Mouse (Mus musculus): ENCODE measurements at regions not wholly inside any gene's neighbourhood (a gene's known extent, or its start where the extent isn't known, plus 50 kb on each side); places are given as distances from the start of the nearest gene placed in this dataset.
"Not testable (repeated sequence)": the region's sequence is repeated elsewhere in the genome, so short reads cannot be mapped to it uniquely, and the experiment has no call there.

DNA sequence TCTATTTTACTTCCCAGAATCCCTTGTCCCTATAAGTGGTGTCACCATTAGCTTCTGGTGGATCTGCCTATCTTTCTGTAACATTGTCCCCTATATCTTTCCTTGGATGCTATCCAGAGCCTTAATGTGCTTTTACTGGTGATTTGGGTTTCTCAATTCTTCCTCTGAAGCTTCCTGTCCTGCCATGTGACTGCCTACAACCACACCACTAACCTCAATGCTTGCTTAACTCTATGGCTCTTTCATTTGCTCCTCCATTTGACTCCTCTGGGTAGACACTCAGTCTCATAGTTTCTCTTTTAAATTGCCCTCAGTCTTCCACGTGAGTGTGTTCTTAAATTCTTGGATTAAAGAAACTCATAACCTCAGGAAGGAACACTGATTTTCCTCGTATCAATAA, 181.4 kb upstream of the Akr1e1 start:
- no peak for DNase-seq
- Histone ChIP-seq H3K27ac (ENCODE audit: control insufficient read depth, insufficient read depth, low read length) (no peak overlapping the region), H3K4me1 (replicated peaks; ENCODE audit: control insufficient read depth, insufficient read depth, low read length) (no peaks in the 10 kb centered on the region), H3K27me3 (ENCODE audit: control insufficient read depth, insufficient read depth, low read length) (no peaks in the 10 kb centered on the region), H3K4me3 (ENCODE audit: control insufficient read depth, insufficient read depth, low read length) (no peak overlapping the region), H3K36me3 (ENCODE audit: control insufficient read depth, insufficient read depth, low read length) (no peaks in the 10 kb centered on the region)
- no peak for TF ChIP-seq CTCF (IDR thresholded peaks at IDR 0.05; ENCODE audit: borderline replicate concordance, control insufficient read depth, extremely low read depth, insufficient read depth, low read length, poor library complexity)
- 70% methylated on average over 2 of the region's 2 CpGs for WGBS

DNA sequence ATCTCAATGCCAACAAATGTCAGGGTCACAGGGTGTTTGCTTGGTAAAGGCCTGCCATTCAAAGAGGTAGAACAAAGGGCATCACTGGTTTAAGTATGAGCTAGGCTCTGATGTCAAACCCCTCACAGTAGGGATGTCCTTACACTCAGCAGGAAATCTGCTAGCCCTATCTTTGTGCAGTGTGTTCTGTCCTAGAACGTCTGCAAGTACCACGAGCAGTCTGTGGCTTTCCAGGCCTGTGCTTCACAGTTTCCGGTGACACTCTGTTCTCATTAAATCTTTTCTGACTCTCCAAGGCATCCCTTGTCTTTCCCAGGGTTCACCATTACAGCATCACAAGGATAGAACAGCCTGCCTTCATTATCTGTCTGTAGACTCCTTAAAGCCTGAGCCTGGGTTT, 174.3 kb upstream of the Akr1e1 start:
- WGBS: 49% methylated on average over 3 of the region's 3 CpGs
- Histone ChIP-seq H3K27ac (ENCODE audit: control insufficient read depth, insufficient read depth, low read length) (no peak overlapping the region), H3K36me3 (ENCODE audit: control insufficient read depth, insufficient read depth, low read length) (no peaks in the 10 kb centered on the region), H3K4me1 (replicated peaks; ENCODE audit: control insufficient read depth, insufficient read depth, low read length) (no peaks in the 10 kb centered on the region), H3K4me3 (ENCODE audit: control insufficient read depth, insufficient read depth, low read length) (no peak overlapping the region), H3K27me3 (ENCODE audit: control insufficient read depth, insufficient read depth, low read length) (no peaks in the 10 kb centered on the region)
- no peak for DNase-seq
- TF ChIP-seq CTCF (IDR thresholded peaks at IDR 0.05; ENCODE audit: borderline replicate concordance, control insufficient read depth, extremely low read depth, insufficient read depth, low read length, poor library complexity): no peak
- no peak for TF ChIP-seq POLR2A (IDR thresholded peaks at IDR 0.05; ENCODE audit: control insufficient read depth, extremely low read depth, insufficient read depth, low read length, poor library complexity)

DNA sequence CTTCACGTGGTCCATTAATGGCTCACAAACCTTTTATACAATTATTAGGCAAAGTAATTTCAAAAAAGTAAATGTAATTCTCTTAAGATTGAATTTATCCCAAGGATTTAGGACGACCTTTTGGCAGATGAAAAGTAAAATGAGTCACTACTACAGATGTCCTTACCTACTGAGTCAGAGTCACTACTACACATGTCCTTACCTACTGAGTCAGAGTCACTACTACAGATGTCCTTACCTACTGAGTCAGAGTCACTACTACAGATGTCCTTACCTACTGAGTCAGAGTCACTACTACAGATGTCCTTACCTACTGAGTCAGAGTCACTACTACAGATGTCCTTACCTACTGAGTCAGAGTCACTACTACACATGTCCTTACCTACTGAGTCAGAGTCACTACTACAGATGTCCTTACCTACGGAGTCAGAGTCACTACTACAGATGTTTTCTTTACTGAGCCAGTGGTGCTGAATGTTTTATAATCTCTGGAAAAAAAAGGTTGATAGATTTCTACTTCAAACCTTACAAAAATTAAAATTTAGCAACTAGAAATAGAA, 169.4 kb upstream of the Akr1e1 start:
- not testable (repeated sequence) for H3K36me3 ChIP-seq (ENCODE audit: control insufficient read depth, insufficient read depth, low read length); H3K4me1 ChIP-seq (replicated peaks; ENCODE audit: control insufficient read depth, insufficient read depth, low read length); DNase-seq; H3K27me3 ChIP-seq (ENCODE audit: control insufficient read depth, insufficient read depth, low read length); H3K27ac ChIP-seq (ENCODE audit: control insufficient read depth, insufficient read depth, low read length); H3K4me3 ChIP-seq (ENCODE audit: control insufficient read depth, insufficient read depth, low read length)
- 89% methylated on average over 3 of the region's 3 CpGs for WGBS

DNA sequence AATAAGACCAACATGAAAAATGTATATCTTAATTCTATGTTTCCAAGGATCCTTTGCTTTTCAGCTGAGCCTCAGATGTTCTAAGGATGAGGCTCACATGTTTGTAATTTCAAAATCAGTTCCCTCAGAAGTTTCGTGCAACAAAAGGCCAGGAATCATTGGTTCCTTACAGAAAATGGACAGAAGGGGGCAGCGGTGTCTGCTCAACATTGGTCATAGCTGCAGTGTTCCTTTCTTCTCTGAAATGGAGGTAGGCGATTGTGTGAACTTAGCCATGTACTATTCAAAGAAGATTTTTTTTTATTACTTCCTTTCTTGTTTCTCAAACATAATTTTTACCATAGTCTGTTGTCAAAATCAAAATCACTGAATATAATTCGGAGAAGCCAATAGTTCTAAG, 167.9 kb upstream of the Akr1e1 start:
- no peak for TF ChIP-seq POLR2A (IDR thresholded peaks at IDR 0.05; ENCODE audit: control insufficient read depth, extremely low read depth, insufficient read depth, low read length, poor library complexity)
- TF ChIP-seq CTCF (IDR thresholded peaks at IDR 0.05; ENCODE audit: borderline replicate concordance, control insufficient read depth, extremely low read depth, insufficient read depth, low read length, poor library complexity): no peak
- Histone ChIP-seq H3K36me3 (ENCODE audit: control insufficient read depth, insufficient read depth, low read length) (no peaks in the 10 kb centered on the region), H3K27me3 (ENCODE audit: control insufficient read depth, insufficient read depth, low read length) (no peaks in the 10 kb centered on the region), H3K4me3 (ENCODE audit: control insufficient read depth, insufficient read depth, low read length) (no peak overlapping the region), H3K27ac (ENCODE audit: control insufficient read depth, insufficient read depth, low read length) (no peak overlapping the region), H3K4me1 (replicated peaks; ENCODE audit: control insufficient read depth, insufficient read depth, low read length) (no peaks in the 10 kb centered on the region)
- 28% methylated on average over 4 of the region's 4 CpGs for WGBS
- DNase-seq: peak; percentile 6

DNA sequence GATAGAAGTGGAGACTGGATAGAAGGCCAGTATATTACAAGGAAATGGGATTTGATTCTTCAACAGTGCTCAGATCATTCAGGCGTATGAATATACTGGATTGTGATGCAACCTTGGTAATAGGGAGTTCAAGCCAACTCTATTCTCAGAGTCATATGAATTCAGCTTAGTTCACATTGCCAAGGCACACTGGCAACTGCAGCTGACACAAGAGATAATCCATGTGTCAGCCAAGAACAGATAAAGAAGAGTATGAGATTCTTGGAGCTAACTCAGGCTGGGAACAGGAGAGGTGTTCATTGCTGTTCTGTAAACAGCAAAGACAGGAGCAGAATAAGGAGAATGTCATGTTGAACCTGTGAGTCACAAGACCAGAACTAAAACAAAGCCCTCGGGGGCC, 163.3 kb upstream of the Akr1e1 start:
- 98% methylated on average over 2 of the region's 2 CpGs for WGBS
- Histone ChIP-seq H3K4me1 (replicated peaks; ENCODE audit: control insufficient read depth, insufficient read depth, low read length) (no peaks in the 10 kb centered on the region), H3K27ac (ENCODE audit: control insufficient read depth, insufficient read depth, low read length) (no peak overlapping the region), H3K36me3 (ENCODE audit: control insufficient read depth, insufficient read depth, low read length) (no peaks in the 10 kb centered on the region), H3K27me3 (ENCODE audit: control insufficient read depth, insufficient read depth, low read length) (no peaks in the 10 kb centered on the region), H3K4me3 (ENCODE audit: control insufficient read depth, insufficient read depth, low read length) (no peak overlapping the region)
- no peak for DNase-seq
- no peak for TF ChIP-seq CTCF (IDR thresholded peaks at IDR 0.05; ENCODE audit: borderline replicate concordance, control insufficient read depth, extremely low read depth, insufficient read depth, low read length, poor library complexity)
- no peak for TF ChIP-seq POLR2A (IDR thresholded peaks at IDR 0.05; ENCODE audit: control insufficient read depth, extremely low read depth, insufficient read depth, low read length, poor library complexity)

DNA sequence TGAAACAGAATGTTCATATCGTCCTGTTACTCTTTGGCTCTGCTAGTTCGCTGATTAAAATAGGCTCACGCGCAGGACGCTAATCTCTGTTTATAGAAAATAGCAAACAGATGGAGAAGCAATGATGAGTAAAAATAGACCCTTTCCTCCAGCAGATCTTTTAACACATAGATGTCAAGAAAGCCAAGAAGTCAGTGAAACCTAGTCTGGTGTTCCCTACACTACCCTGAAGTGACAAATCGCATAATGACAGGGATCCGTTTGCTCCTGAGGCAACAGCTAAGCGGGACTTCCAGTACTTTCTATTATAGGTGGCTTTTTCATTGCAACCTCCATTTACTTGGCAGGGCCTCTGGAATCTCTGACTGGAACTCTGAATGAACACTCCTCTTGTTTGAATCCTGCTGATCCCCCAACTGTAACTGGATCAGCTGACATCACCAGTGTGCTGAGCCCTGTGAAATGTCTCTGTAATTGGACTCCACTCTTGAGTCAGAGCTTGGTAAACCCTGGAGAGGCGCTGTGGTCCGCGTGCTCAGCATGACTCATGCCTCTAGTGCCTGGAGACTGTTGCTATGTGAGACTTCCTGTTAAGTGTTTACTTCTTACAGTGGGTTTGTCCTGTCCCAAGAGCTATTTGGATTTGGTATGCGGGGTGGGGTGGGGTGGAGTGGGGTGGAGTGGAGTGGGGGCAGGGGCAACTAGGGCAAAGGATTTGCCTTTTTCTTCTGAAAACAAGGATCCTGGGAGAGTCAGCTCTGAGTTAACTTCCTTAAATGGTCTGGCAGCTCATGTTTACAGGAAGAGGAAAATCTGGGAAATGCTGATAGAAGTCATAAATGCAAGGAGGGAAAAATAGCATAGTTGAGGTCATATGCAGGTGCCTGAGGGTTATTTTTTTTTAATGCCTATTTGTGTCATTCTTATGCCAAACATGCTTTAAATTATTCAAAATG, 162.4 kb upstream of the Akr1e1 start:
- Histone ChIP-seq H3K27ac (ENCODE audit: control insufficient read depth, insufficient read depth, low read length) (no peak overlapping the region), H3K27me3 (ENCODE audit: control insufficient read depth, insufficient read depth, low read length) (no peaks in the 10 kb centered on the region), H3K4me1 (replicated peaks; ENCODE audit: control insufficient read depth, insufficient read depth, low read length) (no peaks in the 10 kb centered on the region), H3K4me3 (ENCODE audit: control insufficient read depth, insufficient read depth, low read length) (no peak overlapping the region), H3K36me3 (ENCODE audit: control insufficient read depth, insufficient read depth, low read length) (no peaks in the 10 kb centered on the region)
- WGBS: 48% methylated on average over 12 of the region's 12 CpGs
- no peak for DNase-seq
- TF ChIP-seq POLR2A (IDR thresholded peaks at IDR 0.05; ENCODE audit: control insufficient read depth, extremely low read depth, insufficient read depth, low read length, poor library complexity) (no peak), CTCF (IDR thresholded peaks at IDR 0.05; ENCODE audit: borderline replicate concordance, control insufficient read depth, extremely low read depth, insufficient read depth, low read length, poor library complexity) (no peak)

DNA sequence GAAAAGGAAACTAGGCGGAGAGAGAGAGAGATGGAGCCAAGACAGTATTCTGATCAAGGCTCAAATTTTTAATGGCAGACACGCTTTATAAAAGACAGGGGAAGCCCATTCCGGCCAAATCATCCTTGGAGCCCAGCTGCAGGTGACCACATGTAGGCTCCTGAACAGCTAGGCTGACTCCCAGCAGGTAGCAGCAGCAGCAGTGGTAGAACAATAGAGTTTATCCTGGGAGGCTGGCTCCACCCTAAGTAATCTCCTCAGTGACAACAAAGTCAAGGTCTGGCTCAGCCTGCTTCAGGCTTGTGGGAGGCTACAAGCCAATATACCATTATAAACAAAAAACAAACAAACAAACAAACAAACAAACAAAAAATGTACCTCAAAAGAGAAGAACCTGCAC, 151.0 kb upstream of the Akr1e1 start:
- Histone ChIP-seq H3K4me3 (ENCODE audit: control insufficient read depth, insufficient read depth, low read length) (no peak overlapping the region), H3K4me1 (replicated peaks; ENCODE audit: control insufficient read depth, insufficient read depth, low read length) (no peaks in the 10 kb centered on the region), H3K27me3 (ENCODE audit: control insufficient read depth, insufficient read depth, low read length) (no peaks in the 10 kb centered on the region), H3K27ac (ENCODE audit: control insufficient read depth, insufficient read depth, low read length) (no peak overlapping the region), H3K36me3 (ENCODE audit: control insufficient read depth, insufficient read depth, low read length) (no peaks in the 10 kb centered on the region)
- DNase-seq: no peak
- TF ChIP-seq POLR2A (IDR thresholded peaks at IDR 0.05; ENCODE audit: control insufficient read depth, extremely low read depth, insufficient read depth, low read length, poor library complexity) (no peak), CTCF (IDR thresholded peaks at IDR 0.05; ENCODE audit: borderline replicate concordance, control insufficient read depth, extremely low read depth, insufficient read depth, low read length, poor library complexity) (no peak)
- WGBS: 94% methylated on average over 3 of the region's 3 CpGs

Data from thymus, adult 2 months (tissue).